Mouse (Mus musculus) lung, postnatal 0 days (tissue): ENCODE measurements around the gene Dpm3. TPM values are rescaled to one million over a fixed set of nuclear protein-coding genes. Genes with fewer than 3 reads are reported as not detected.

Experiments
- ATAC-seq: fragments of 200-750 bp; cut with Nextera tagmentation; 2 replicates; pipeline ENCODE4 v1.8.0; 2017; ENCODE audit warnings: moderate library complexity
- DNase-seq: peaks from one replicate; pipeline ENCODE4 v3.0.0-alpha.2; 2016; ENCODE audit warnings: low spot score
- H3K27ac ChIP-seq: fragments of 300-500 bp; sonication (generic); 2 replicates; pipeline ENCODE4 v1.5.1; 2014; ENCODE audit warnings: antibody characterized with exemption, mild to moderate bottlenecking, low read length, mixed read lengths
- H3K27me3 ChIP-seq: fragments of 300-500 bp; sonication (generic); replicated peaks from 2 replicates; pipeline ENCODE4 v1.6.1; 2014; ENCODE audit warnings: low read length, mixed read lengths; ENCODE audit not compliant: insufficient read depth
- H3K36me3 ChIP-seq: fragments of 300-500 bp; sonication (generic); 2 replicates; pipeline ENCODE4 v1.6.1; 2014; ENCODE audit warnings: low read length, mixed read lengths; ENCODE audit not compliant: insufficient read depth
- H3K4me1 ChIP-seq: fragments of 300-500 bp; sonication (generic); 2 replicates; pipeline ENCODE4 v1.6.1; 2014; ENCODE audit warnings: antibody characterized with exemption, low read depth, low read length, mixed read lengths; ENCODE audit not compliant: insufficient read depth
- H3K4me2 ChIP-seq: fragments of 300-500 bp; sonication (generic); replicated peaks from 2 replicates; pipeline ENCODE4 v1.6.1; 2014; ENCODE audit warnings: low read depth, mild to moderate bottlenecking, low read length, moderate library complexity, mixed read lengths
- H3K4me3 ChIP-seq: fragments of 300-500 bp; sonication (generic); 2 replicates; pipeline ENCODE4 v1.5.1; 2014; ENCODE audit warnings: low read depth, low read length
- H3K9ac ChIP-seq: fragments of 300-500 bp; sonication (generic); replicated peaks from 2 replicates; pipeline ENCODE4 v1.6.1; 2014; ENCODE audit warnings: low read depth, mild to moderate bottlenecking
- H3K9me3 ChIP-seq: fragments of 300-500 bp; sonication (generic); 2 replicates; pipeline ENCODE4 v1.6.1; 2016; ENCODE audit warnings: low read length, mixed read lengths
- CTCF ChIP-seq: IDR thresholded peaks from 2 replicates; pipeline ENCODE4 v1.5.1; 2016; ENCODE audit warnings: antibody characterized with exemption, mild to moderate bottlenecking
- EP300 ChIP-seq: IDR thresholded peaks from 2 replicates; pipeline ENCODE4 v1.6.1; 2016; ENCODE audit warnings: antibody characterized with exemption, mild to moderate bottlenecking, control low read depth
- WGBS: fragments of 180-500 bp; shearing (Covaris S2); extraction: QIAGEN DNeasy Blood & Tissue Kit; methylation state at CpG from one replicate; pipeline ENCODE4 v1.1.7; 2014; 5-methylcytosine and 5-hydroxymethylcytosine counted together
- polyA plus RNA-seq: library from polyadenylated mRNA; unstranded; fragments of >200 nt; fragmentation: Nextera tagmentation; extraction: Ambion mirVana; gene quantifications from 2 replicates; pipeline ENCODE4 v1.2.1, GENCODE M21; 2015

Dpm3 gene
- polyA plus RNA-seq, 1 experiment from 2014 or later, result 136 TPM

- Histone ChIP-seq H3K27me3 (no peaks in the 10 kb centered on the region), H3K4me3 (peak overlapping the region; percentile 68), H3K9ac (peak overlapping the region; percentile 76), H3K36me3 (no peaks in the 10 kb centered on the region), H3K4me1 (peaks cover 16% of the 10 kb centered on the region; the same call in 1 of the 2 replicates), H3K9me3 (no peaks in the 10 kb centered on the region), H3K4me2 (peak overlapping the region; percentile 97), H3K27ac (peak overlapping the region; percentile 76)
- no peak for TF ChIP-seq EP300
- TF ChIP-seq CTCF, result no peak
- peak; percentile 93 for DNase-seq
- under 1% methylated on average over 20 of the region's 20 CpGs for WGBS
- ATAC-seq, result peak; percentile 89
These were observed 7.3 kb downstream of the Dpm3 start for GRCm38 (mm10) chr3:89266439-89266893.

GRCm38 (mm10) chr3:89268916-89269315 lies 9.8 kb downstream of the Dpm3 start:
- no peak overlapping the region for H3K4me3 ChIP-seq
- no peak overlapping the region for H3K27ac ChIP-seq
- no peak overlapping the region for H3K4me2 ChIP-seq
- ATAC-seq (no peak), DNase-seq (no peak)
- TF ChIP-seq EP300, result no peak
- TF ChIP-seq CTCF, result no peak
- peaks cover 17% of the 10 kb centered on the region for H3K36me3 ChIP-seq
- no peak overlapping the region for H3K9ac ChIP-seq
- 77% methylated on average over 8 of the region's 8 CpGs for WGBS
- no peaks in the 10 kb centered on the region for H3K9me3 ChIP-seq
- H3K27me3 ChIP-seq, result no peaks in the 10 kb centered on the region
- peaks cover 16% of the 10 kb centered on the region; the same call in 1 of the 2 replicates for H3K4me1 ChIP-seq

- peaks cover 18% of the 10 kb centered on the region for H3K36me3 ChIP-seq
- peak; percentile 69 for ATAC-seq
- peak within 1 kb of the TSS; percentile 79 for H3K27ac ChIP-seq
- peak; percentile 83 for DNase-seq
- peaks cover 16% of the 10 kb centered on the region; the same call in 1 of the 2 replicates for H3K4me1 ChIP-seq
- peak within 1 kb of the TSS; percentile 52 for H3K4me3 ChIP-seq
- TF ChIP-seq CTCF (peak; percentile 73), EP300 (no peak)
- peak within 1 kb of the TSS; percentile 59 for H3K4me2 ChIP-seq
- no peaks in the 10 kb centered on the region for H3K27me3 ChIP-seq
- H3K9me3 ChIP-seq, result no peaks in the 10 kb centered on the region
- peak within 1 kb of the TSS; percentile 41 for H3K9ac ChIP-seq
- WGBS, result 3% methylated on average over 34 of the region's 39 CpGs
These were observed 11.0 kb downstream of the Dpm3 start, which contains the start of gene Slc50a1 for GRCm38 (mm10) chr3:89270051-89270755. Gene Slc50a1 (minus strand): TSS chr3:89270570.

GRCm38 (mm10) chr3:89270891-89271290 lies 11.7 kb downstream of the Dpm3 start:
- Histone ChIP-seq H3K4me2 (peak overlapping the region; percentile 59), H3K4me3 (peak overlapping the region; percentile 52; the same call in 1 of the 2 replicates), H3K27ac (peak overlapping the region; percentile 79), H3K9ac (no peak overlapping the region), H3K36me3 (peaks cover 25% of the 10 kb centered on the region), H3K27me3 (no peaks in the 10 kb centered on the region), H3K9me3 (no peaks in the 10 kb centered on the region), H3K4me1 (peaks cover 16% of the 10 kb centered on the region; the same call in 1 of the 2 replicates)
- DNase-seq (peak; percentile 65), ATAC-seq (peak; percentile 41)
- WGBS, result 49% methylated on average over 6 of the region's 6 CpGs
- no peak for TF ChIP-seq CTCF
- no peak for TF ChIP-seq EP300

- Histone ChIP-seq H3K9ac (no peak overlapping the region), H3K36me3 (peaks cover 29% of the 10 kb centered on the region), H3K9me3 (no peaks in the 10 kb centered on the region), H3K27me3 (no peaks in the 10 kb centered on the region), H3K4me1 (peaks cover 16% of the 10 kb centered on the region; the same call in 1 of the 2 replicates), H3K4me3 (no peak overlapping the region), H3K4me2 (no peak overlapping the region), H3K27ac (no peak overlapping the region)
- TF ChIP-seq CTCF (no peak), EP300 (no peak)
- peak; percentile 32 for DNase-seq
- peak; percentile 25; the same call in 1 of the 2 replicates for ATAC-seq
- WGBS, result 48% methylated on average over 6 of the region's 6 CpGs
These were observed 12.6 kb downstream of the Dpm3 start for GRCm38 (mm10) chr3:89271760-89272159.

- Histone ChIP-seq H3K9me3 (no peaks in the 10 kb centered on the region), H3K9ac (no peak overlapping the region), H3K27me3 (no peaks in the 10 kb centered on the region), H3K4me3 (no peak overlapping the region), H3K4me2 (peak overlapping the region; percentile 81; the same call in 1 of the 2 replicates), H3K4me1 (no peaks in the 10 kb centered on the region), H3K36me3 (peaks cover 29% of the 10 kb centered on the region), H3K27ac (peak overlapping the region; percentile 97; the same call in 1 of the 2 replicates)
- WGBS, result 79% methylated on average over 13 of the region's 13 CpGs
- DNase-seq, result no peak
- ATAC-seq, result no peak
- TF ChIP-seq CTCF, result no peak
- TF ChIP-seq EP300, result no peak
These were observed 16.9 kb downstream of the Dpm3 start for GRCm38 (mm10) chr3:89276061-89276460.
